Mouse (Mus musculus): Measurements from ENCODE around the gene 1700028P14Rik. TPM values are rescaled to one million over a fixed set of nuclear protein-coding genes. Genes with fewer than 3 reads are reported as not detected.

Gene 1700028P14Rik
- polyA plus RNA-seq, 1 experiment from 2014 or later: not detected

GRCm38 (mm10) chr19:23578606-23579355 is 73.8 kb downstream of the 1700028P14Rik start:
- H3K4me2 ChIP-seq: no peak overlapping the region
- no peaks in the 10 kb centered on the region for H3K4me1 ChIP-seq
- no peaks in the 10 kb centered on the region for H3K36me3 ChIP-seq
- no peak overlapping the region for H3K27ac ChIP-seq
- WGBS: 73% methylated on average over 11 of the region's 11 CpGs
- H3K9ac ChIP-seq: no peak overlapping the region
- no peaks in the 10 kb centered on the region for H3K27me3 ChIP-seq
- H3K4me3 ChIP-seq: no peak overlapping the region
- H3K9me3 ChIP-seq: no peaks in the 10 kb centered on the region
- ATAC-seq (ENCODE audit: insufficient number of reproducible peaks, insufficient read depth, low FRiP score, low TSS enrichment, low read depth): no peak

- H3K27ac ChIP-seq: no peak overlapping the region
- no peak for ATAC-seq (ENCODE audit: insufficient number of reproducible peaks, insufficient read depth, low FRiP score, low TSS enrichment, low read depth)
- 42% methylated on average over 4 of the region's 4 CpGs for WGBS
Measured at GRCm38 (mm10) chr19:23576685-23577084, 75.9 kb downstream of the 1700028P14Rik start.

GRCm38 (mm10) chr19:23563693-23564092 is 88.9 kb downstream of the 1700028P14Rik start:
- Histone ChIP-seq H3K36me3 (no peaks in the 10 kb centered on the region), H3K27me3 (no peaks in the 10 kb centered on the region), H3K27ac (no peak overlapping the region), H3K9me3 (no peaks in the 10 kb centered on the region), H3K9ac (no peak overlapping the region), H3K4me1 (0 out of 2 replicates have a peak, but pooled peaks cover 5% of the 10 kb centered on the region), H3K4me3 (no peak overlapping the region), H3K4me2 (no peak overlapping the region)
- WGBS: 90% methylated on average over 5 of the region's 5 CpGs
- ATAC-seq (ENCODE audit: insufficient number of reproducible peaks, insufficient read depth, low FRiP score, low TSS enrichment, low read depth): no peak

More at GRCm38 (mm10) chr19:23576685-23577084, 75.9 kb downstream of the 1700028P14Rik start:
- no peaks in the 10 kb centered on the region for H3K27me3 ChIP-seq
- no peaks in the 10 kb centered on the region for H3K9me3 ChIP-seq
- no peak overlapping the region for H3K4me3 ChIP-seq
- H3K4me2 ChIP-seq: no peak overlapping the region
- H3K9ac ChIP-seq: no peak overlapping the region
- no peaks in the 10 kb centered on the region for H3K4me1 ChIP-seq
- no peaks in the 10 kb centered on the region for H3K36me3 ChIP-seq

GRCm38 (mm10) chr19:23562588-23562987 is 90.0 kb downstream of the 1700028P14Rik start:
- no peak for ATAC-seq (ENCODE audit: insufficient number of reproducible peaks, insufficient read depth, low FRiP score, low TSS enrichment, low read depth)
- Histone ChIP-seq H3K9ac (no peak overlapping the region), H3K4me2 (no peak overlapping the region), H3K27me3 (no peaks in the 10 kb centered on the region), H3K27ac (no peak overlapping the region), H3K9me3 (no peaks in the 10 kb centered on the region), H3K4me1 (0 out of 2 replicates have a peak, but pooled peaks cover 5% of the 10 kb centered on the region), H3K4me3 (no peak overlapping the region), H3K36me3 (no peaks in the 10 kb centered on the region)
- WGBS: 96% methylated on average over 4 of the region's 4 CpGs

- WGBS: 70% methylated on average over 6 of the region's 6 CpGs
- H3K9me3 ChIP-seq: no peaks in the 10 kb centered on the region
- no peaks in the 10 kb centered on the region for H3K36me3 ChIP-seq
- H3K9ac ChIP-seq: no peak overlapping the region
- H3K4me1 ChIP-seq: 0 out of 2 replicates have a peak, but pooled peaks cover 5% of the 10 kb centered on the region
- no peak overlapping the region for H3K4me3 ChIP-seq
- no peaks in the 10 kb centered on the region for H3K27me3 ChIP-seq
- no peak overlapping the region for H3K4me2 ChIP-seq
- H3K27ac ChIP-seq: no peak overlapping the region
- ATAC-seq (ENCODE audit: insufficient number of reproducible peaks, insufficient read depth, low FRiP score, low TSS enrichment, low read depth): no peak
Measured at GRCm38 (mm10) chr19:23562061-23562460, 90.6 kb downstream of the 1700028P14Rik start.

- 72% methylated on average over 2 of the region's 2 CpGs for WGBS
- Histone ChIP-seq H3K27ac (no peak overlapping the region), H3K9ac (no peak overlapping the region), H3K4me2 (no peak overlapping the region), H3K36me3 (no peaks in the 10 kb centered on the region), H3K9me3 (no peaks in the 10 kb centered on the region), H3K4me3 (no peak overlapping the region), H3K4me1 (no peaks in the 10 kb centered on the region), H3K27me3 (no peaks in the 10 kb centered on the region)
- ATAC-seq (ENCODE audit: insufficient number of reproducible peaks, insufficient read depth, low FRiP score, low TSS enrichment, low read depth): no peak
Measured at GRCm38 (mm10) chr19:23553450-23553849, 99.2 kb downstream of the 1700028P14Rik start.

- ATAC-seq (ENCODE audit: insufficient number of reproducible peaks, insufficient read depth, low FRiP score, low TSS enrichment, low read depth): no peak
- no peak overlapping the region for H3K27ac ChIP-seq
- H3K4me1 ChIP-seq: no peaks in the 10 kb centered on the region
- H3K4me2 ChIP-seq: no peak overlapping the region
- H3K4me3 ChIP-seq: no peak overlapping the region
- no peaks in the 10 kb centered on the region for H3K36me3 ChIP-seq
- no peaks in the 10 kb centered on the region for H3K27me3 ChIP-seq
- no peak overlapping the region for H3K9ac ChIP-seq
- H3K9me3 ChIP-seq: no peaks in the 10 kb centered on the region
Measured at GRCm38 (mm10) chr19:23545604-23546003, 107.0 kb downstream of the 1700028P14Rik start.

- H3K36me3 ChIP-seq: no peaks in the 10 kb centered on the region
- no peaks in the 10 kb centered on the region for H3K9me3 ChIP-seq
- ATAC-seq (ENCODE audit: insufficient number of reproducible peaks, insufficient read depth, low FRiP score, low TSS enrichment, low read depth): no peak
- no peak overlapping the region for H3K4me3 ChIP-seq
- H3K4me1 ChIP-seq: no peaks in the 10 kb centered on the region
- WGBS: 79% methylated on average over 11 of the region's 11 CpGs
- H3K9ac ChIP-seq: no peak overlapping the region
- H3K4me2 ChIP-seq: no peak overlapping the region
- no peak overlapping the region for H3K27ac ChIP-seq
- H3K27me3 ChIP-seq: no peaks in the 10 kb centered on the region
Measured at GRCm38 (mm10) chr19:23543244-23544004, 109.2 kb downstream of the 1700028P14Rik start.

- H3K9ac ChIP-seq: no peak overlapping the region
- H3K27ac ChIP-seq: no peak overlapping the region
- no peaks in the 10 kb centered on the region for H3K9me3 ChIP-seq
- H3K4me1 ChIP-seq: no peaks in the 10 kb centered on the region
- 91% methylated on average over 4 of the region's 4 CpGs for WGBS
- no peak overlapping the region for H3K4me3 ChIP-seq
- no peaks in the 10 kb centered on the region for H3K27me3 ChIP-seq
- H3K36me3 ChIP-seq: no peaks in the 10 kb centered on the region
- H3K4me2 ChIP-seq: no peak overlapping the region
- ATAC-seq (ENCODE audit: insufficient number of reproducible peaks, insufficient read depth, low FRiP score, low TSS enrichment, low read depth): no peak
Measured at GRCm38 (mm10) chr19:23542759-23543158, 109.9 kb downstream of the 1700028P14Rik start.

- Histone ChIP-seq H3K27me3 (no peaks in the 10 kb centered on the region), H3K27ac (no peak overlapping the region), H3K4me2 (no peak overlapping the region), H3K9ac (no peak overlapping the region), H3K9me3 (no peaks in the 10 kb centered on the region), H3K4me3 (no peak overlapping the region), H3K4me1 (no peaks in the 10 kb centered on the region), H3K36me3 (no peaks in the 10 kb centered on the region)
- no peak for ATAC-seq (ENCODE audit: insufficient number of reproducible peaks, insufficient read depth, low FRiP score, low TSS enrichment, low read depth)
- 90% methylated on average over 3 of the region's 3 CpGs for WGBS
Measured at GRCm38 (mm10) chr19:23535700-23536099, 116.9 kb downstream of the 1700028P14Rik start.

- H3K9me3 ChIP-seq: no peaks in the 10 kb centered on the region
- H3K9ac ChIP-seq: no peak overlapping the region
- H3K4me2 ChIP-seq: no peak overlapping the region
- no peaks in the 10 kb centered on the region for H3K4me1 ChIP-seq
- no peak overlapping the region for H3K4me3 ChIP-seq
- WGBS: 29% methylated on average over 4 of the region's 4 CpGs
- H3K36me3 ChIP-seq: no peaks in the 10 kb centered on the region
- no peak for ATAC-seq (ENCODE audit: insufficient number of reproducible peaks, insufficient read depth, low FRiP score, low TSS enrichment, low read depth)
- H3K27me3 ChIP-seq: no peaks in the 10 kb centered on the region
- H3K27ac ChIP-seq: no peak overlapping the region
Measured at GRCm38 (mm10) chr19:23531899-23532298, 120.7 kb downstream of the 1700028P14Rik start.

GRCm38 (mm10) chr19:23523711-23524110 is 128.9 kb downstream of the 1700028P14Rik start:
- WGBS: 11% methylated on average over 1 of the region's 1 CpGs
- Histone ChIP-seq H3K4me1 (no peaks in the 10 kb centered on the region), H3K9me3 (no peaks in the 10 kb centered on the region), H3K9ac (no peak overlapping the region), H3K27me3 (no peaks in the 10 kb centered on the region), H3K4me3 (no peak overlapping the region), H3K27ac (no peak overlapping the region), H3K4me2 (no peak overlapping the region), H3K36me3 (no peaks in the 10 kb centered on the region)
- no peak for ATAC-seq (ENCODE audit: insufficient number of reproducible peaks, insufficient read depth, low FRiP score, low TSS enrichment, low read depth)
